Mouse (Mus musculus): ENCODE results near the gene Plekhg5.

Gene Plekhg5

GRCm38 (mm10) chr4:152070494-152071396, 1.6 kb upstream of the Plekhg5 start:
- DNase-seq (ENCODE audit: low read depth, low spot score) = no peak

DNA sequence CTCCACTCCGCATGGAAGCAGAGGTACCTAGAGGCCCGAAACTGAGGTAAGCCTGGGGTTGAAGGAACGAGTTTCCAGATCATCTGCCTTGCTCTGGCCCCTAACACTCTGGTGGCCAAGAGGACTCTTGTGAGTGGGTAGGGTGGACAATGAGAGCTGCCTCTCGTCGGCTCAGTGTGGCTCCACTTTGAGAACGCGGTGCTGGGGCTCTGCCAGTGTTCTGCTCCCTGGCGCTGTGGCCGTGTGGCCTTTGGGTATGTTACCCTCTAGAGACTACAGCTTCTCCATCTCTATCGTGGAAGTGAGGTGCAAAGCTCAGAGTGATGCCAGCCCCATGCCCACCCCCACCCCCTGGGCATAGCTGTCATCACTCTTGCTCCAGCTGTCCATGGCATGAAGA, 357 bp downstream of the Plekhg5 start:
- no peak for DNase-seq (ENCODE audit: low read depth, low spot score)

GRCm38 (mm10) chr4:152073715-152074114, 1.4 kb downstream of the Plekhg5 start:
- no peak for DNase-seq (ENCODE audit: low read depth, low spot score)

GRCm38 (mm10) chr4:152074548-152074947, 2.2 kb downstream of the Plekhg5 start:
- no peak for DNase-seq (ENCODE audit: low read depth, low spot score)

- no peak for DNase-seq (ENCODE audit: low read depth, low spot score)
These were observed 4.9 kb downstream of the Plekhg5 start for GRCm38 (mm10) chr4:152077191-152077590.

GRCm38 (mm10) chr4:152078105-152078530, 5.8 kb downstream of the Plekhg5 start:
- DNase-seq (ENCODE audit: low read depth, low spot score) = no peak

- peak; percentile 26 for DNase-seq (ENCODE audit: low read depth, low spot score)
These were observed 7.0 kb downstream of the Plekhg5 start for GRCm38 (mm10) chr4:152079261-152079660.

GRCm38 (mm10) chr4:152079931-152080330, 7.6 kb downstream of the Plekhg5 start:
- DNase-seq (ENCODE audit: low read depth, low spot score) = no peak

GRCm38 (mm10) chr4:152083611-152084220, 11.4 kb downstream of the Plekhg5 start:
- DNase-seq (ENCODE audit: low read depth, low spot score) = no peak

DNA sequence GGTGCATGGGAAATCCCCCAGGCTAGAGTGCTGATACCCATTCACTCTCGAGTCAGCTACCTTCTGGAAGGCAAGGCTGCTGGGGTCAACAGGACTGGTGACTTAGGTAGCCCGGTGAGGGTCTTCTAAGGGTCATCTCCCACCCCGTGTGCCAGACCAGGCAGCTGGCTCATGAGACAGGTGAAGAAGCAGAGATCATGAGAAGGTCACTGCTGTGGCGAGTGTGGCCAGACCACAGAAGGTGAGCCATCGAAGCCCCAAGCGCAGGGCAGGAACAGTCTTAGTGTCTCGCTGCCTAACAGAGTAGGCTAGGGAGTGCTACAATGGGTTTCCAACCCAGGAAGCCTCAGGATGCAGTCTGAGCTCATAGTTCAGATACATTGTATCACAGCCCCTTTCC, 12.3 kb downstream of the Plekhg5 start:
- DNase-seq (ENCODE audit: low read depth, low spot score) = no peak

DNA sequence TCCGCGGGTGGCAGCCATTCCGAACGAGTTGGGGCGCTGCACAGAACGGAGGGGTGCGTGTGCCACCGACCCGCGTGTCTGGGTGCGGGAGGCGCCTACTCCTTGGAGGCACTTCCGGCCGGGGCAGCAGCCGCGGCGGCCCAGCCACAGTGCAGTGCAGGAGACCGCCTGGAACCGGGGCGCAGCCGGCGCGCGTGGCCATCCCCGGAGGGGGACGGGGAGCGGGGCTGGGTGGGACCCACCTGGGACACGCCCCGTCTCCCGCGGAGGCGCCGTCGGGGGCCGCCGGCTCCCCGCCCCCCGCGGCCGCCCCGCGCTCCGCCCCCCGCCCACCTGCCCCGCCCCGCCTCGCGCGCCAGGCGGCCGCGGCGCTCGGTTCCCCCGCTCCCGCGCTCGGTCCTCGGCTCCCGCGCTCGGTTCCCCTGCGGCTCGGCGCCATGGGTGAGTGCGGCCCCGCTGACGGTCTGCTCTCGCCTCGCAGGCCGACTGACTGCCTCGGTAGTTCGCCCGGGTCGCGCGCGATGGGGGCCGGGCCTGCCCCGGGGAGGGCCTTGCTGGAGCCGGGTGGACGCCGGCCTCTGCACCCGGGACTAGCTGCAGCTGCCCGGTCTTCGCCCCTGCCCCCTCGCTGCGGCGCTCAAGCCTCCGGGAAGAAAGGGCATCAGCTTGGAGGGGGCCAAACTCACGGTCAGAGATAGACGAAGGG, 14.4 kb downstream of the Plekhg5 start:
- DNase-seq (ENCODE audit: low read depth, low spot score) = peak; percentile 55

GRCm38 (mm10) chr4:152087211-152088081, 15.1 kb downstream of the Plekhg5 start:
- DNase-seq (ENCODE audit: low read depth, low spot score) = no peak

GRCm38 (mm10) chr4:152088133-152088532, 15.8 kb downstream of the Plekhg5 start:
- no peak for DNase-seq (ENCODE audit: low read depth, low spot score)

GRCm38 (mm10) chr4:152088556-152089120, 16.3 kb downstream of the Plekhg5 start:
- no peak for DNase-seq (ENCODE audit: low read depth, low spot score)

DNA sequence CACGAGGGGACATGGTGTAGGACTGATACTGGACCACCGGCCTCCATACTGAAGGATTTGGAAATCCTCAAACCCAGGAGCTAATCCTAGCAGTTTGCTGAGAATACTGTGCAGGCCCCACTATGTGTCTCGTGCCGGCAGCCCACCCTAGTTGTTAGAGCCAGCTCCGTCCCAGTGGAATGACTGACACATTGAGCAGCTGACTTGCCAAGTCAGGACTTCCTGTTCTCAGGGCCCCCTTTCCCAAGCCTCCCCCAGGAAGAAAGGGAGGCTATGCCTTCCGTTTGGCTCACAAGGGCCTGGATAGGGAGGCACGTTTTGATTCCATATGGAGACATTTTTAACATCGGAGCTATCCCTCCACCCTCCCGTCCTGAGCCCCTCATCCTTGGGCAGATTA, 17.9 kb downstream of the Plekhg5 start:
- no peak for DNase-seq (ENCODE audit: low read depth, low spot score)

- no peak for DNase-seq (ENCODE audit: low read depth, low spot score)
These were observed 20.5 kb downstream of the Plekhg5 start for GRCm38 (mm10) chr4:152092751-152093293.

DNA sequence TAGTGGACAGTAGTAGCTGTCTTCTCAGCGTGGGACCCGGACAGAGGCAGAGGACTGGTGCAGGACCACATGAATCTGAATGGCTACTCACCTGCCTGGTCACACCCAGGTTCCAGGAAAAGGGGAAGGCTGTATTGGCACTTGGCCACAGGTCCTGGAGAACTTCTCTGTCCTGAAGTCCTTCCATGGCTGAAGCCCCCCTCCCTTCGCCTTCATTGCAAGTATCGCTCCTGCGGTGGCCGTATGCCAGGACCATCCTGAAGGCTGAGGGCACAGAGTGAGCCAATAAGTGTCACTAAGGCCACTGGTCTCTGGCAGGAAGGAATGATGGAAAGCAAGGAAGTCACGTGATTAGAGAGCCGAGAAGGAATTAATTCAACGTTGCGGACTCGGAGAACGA, 21.9 kb downstream of the Plekhg5 start:
- no peak for DNase-seq (ENCODE audit: low read depth, low spot score)

DNA sequence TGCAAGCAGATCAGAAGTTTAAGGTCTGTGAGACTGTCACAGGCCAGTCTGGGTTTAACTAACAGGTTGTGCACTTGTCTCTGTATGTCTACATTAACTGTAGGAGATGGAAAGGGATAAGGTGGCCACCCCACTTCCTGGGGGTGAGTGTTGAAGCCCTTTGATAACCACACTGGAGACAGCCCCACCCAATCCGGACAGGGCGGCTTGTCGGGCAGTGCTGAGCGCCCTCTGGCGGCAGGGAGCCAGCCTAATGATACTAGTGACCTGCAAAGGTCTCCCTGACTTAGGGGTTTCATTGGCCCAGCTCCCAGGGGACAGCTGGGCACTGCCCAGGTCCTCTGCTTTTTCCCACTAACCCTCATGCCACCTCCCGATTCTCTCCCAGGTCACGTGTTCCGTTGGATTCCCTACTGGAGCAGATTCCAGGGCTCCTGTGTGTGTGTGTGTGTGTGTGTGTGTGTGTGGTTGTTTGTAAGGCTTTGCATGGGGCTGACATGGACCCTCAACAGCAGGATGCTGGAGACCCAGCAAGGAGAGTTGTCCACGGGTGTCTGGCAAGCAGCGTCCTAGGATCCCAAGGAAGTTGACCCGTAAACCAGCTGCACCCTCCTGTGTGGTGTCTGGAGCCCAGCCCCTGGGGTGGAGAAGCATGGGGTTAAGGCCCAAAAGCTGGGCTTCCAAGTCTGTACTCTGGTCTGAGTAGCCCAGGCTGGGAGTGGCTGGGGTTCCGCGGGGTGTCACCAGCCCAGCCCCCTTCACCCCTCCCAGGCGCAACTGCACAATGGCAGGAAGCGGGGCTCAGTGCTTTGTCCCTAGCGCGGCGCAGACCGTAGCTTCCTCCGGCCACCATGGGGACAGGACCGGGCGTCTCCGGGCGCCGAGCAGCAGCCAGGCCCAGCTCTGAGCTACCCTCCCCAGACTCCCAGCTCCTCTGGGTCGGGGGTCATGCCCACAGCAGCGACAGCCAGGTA, 23.9 kb downstream of the Plekhg5 start:
- peak; percentile 76 for DNase-seq (ENCODE audit: low read depth, low spot score)

GRCm38 (mm10) chr4:152096927-152097326, 24.6 kb downstream of the Plekhg5 start:
- DNase-seq (ENCODE audit: low read depth, low spot score) = no peak
